Mouse (Mus musculus): ENCODE results near the gene Tgfb1.
"Not testable (repeated sequence)": the region's sequence is repeated elsewhere in the genome, so short reads cannot be mapped to it uniquely, and the experiment has no call there.

Gene Tgfb1

GRCm38 (mm10) chr7:25705801-25706251 lies 19.0 kb downstream of the Tgfb1 start:
- no peak for DNase-seq (ENCODE audit: low read depth, low spot score)

- no peak for DNase-seq (ENCODE audit: low read depth, low spot score)
These were observed 19.9 kb downstream of the Tgfb1 start for GRCm38 (mm10) chr7:25706578-25707170.

GRCm38 (mm10) chr7:25707581-25708292 lies 20.9 kb downstream of the Tgfb1 start:
- no peak for DNase-seq (ENCODE audit: low read depth, low spot score)

- no peak for DNase-seq (ENCODE audit: low read depth, low spot score)
These were observed 23.2 kb downstream of the Tgfb1 start for GRCm38 (mm10) chr7:25709961-25710360.

GRCm38 (mm10) chr7:25710519-25711130 lies 23.8 kb downstream of the Tgfb1 start:
- DNase-seq (ENCODE audit: low read depth, low spot score), result no peak

GRCm38 (mm10) chr7:25711165-25711564 lies 24.4 kb downstream of the Tgfb1 start:
- no peak for DNase-seq (ENCODE audit: low read depth, low spot score)

- DNase-seq (ENCODE audit: low read depth, low spot score), result no peak
These were observed 25.0 kb downstream of the Tgfb1 start for GRCm38 (mm10) chr7:25711731-25712197.

GRCm38 (mm10) chr7:25712801-25713200 lies 26.0 kb downstream of the Tgfb1 start:
- no peak for DNase-seq (ENCODE audit: low read depth, low spot score)

GRCm38 (mm10) chr7:25714581-25714980 lies 27.8 kb downstream of the Tgfb1 start:
- no peak for DNase-seq (ENCODE audit: low read depth, low spot score)

- DNase-seq (ENCODE audit: low read depth, low spot score), result no peak
These were observed 29.0 kb downstream of the Tgfb1 start for GRCm38 (mm10) chr7:25715731-25716271.

GRCm38 (mm10) chr7:25717478-25717877 lies 30.7 kb downstream of the Tgfb1 start:
- no peak for DNase-seq (ENCODE audit: low read depth, low spot score)

- DNase-seq (ENCODE audit: low read depth, low spot score), result peak; percentile 94
These were observed 32.1 kb downstream of the Tgfb1 start, which contains the start of gene Ccdc97 for GRCm38 (mm10) chr7:25718788-25719417. Gene Ccdc97, minus strand, starts transcription at chr7:25719088.

- peak; percentile 65 for DNase-seq (ENCODE audit: low read depth, low spot score)
These were observed 33.2 kb downstream of the Tgfb1 start for GRCm38 (mm10) chr7:25719761-25720610.

GRCm38 (mm10) chr7:25720760-25721159 lies 34.0 kb downstream of the Tgfb1 start:
- no peak for DNase-seq (ENCODE audit: low read depth, low spot score)

GRCm38 (mm10) chr7:25721776-25722175 lies 35.0 kb downstream of the Tgfb1 start:
- not testable (repeated sequence) for DNase-seq (ENCODE audit: low read depth, low spot score)

- no peak for DNase-seq (ENCODE audit: low read depth, low spot score)
These were observed 39.1 kb downstream of the Tgfb1 start for GRCm38 (mm10) chr7:25725886-25726285.

GRCm38 (mm10) chr7:25727800-25728199 lies 41.0 kb downstream of the Tgfb1 start:
- no peak for DNase-seq (ENCODE audit: low read depth, low spot score)

- DNase-seq (ENCODE audit: low read depth, low spot score), result no peak
These were observed 42.6 kb downstream of the Tgfb1 start for GRCm38 (mm10) chr7:25729396-25729795.

GRCm38 (mm10) chr7:25729862-25730261 lies 43.1 kb downstream of the Tgfb1 start:
- DNase-seq (ENCODE audit: low read depth, low spot score), result no peak

GRCm38 (mm10) chr7:25731294-25732055 lies 44.7 kb downstream of the Tgfb1 start:
- DNase-seq (ENCODE audit: low read depth, low spot score), result no peak

Data from c-Kit-negative CD71-positive TER-119-positive erythroid progenitor cells, embryonic 14.5 days (primary cell).